Mouse (Mus musculus) adrenal gland, postnatal 14 days (tissue): ENCODE measurements around the gene Myocos. TPM values are rescaled to one million over a fixed set of nuclear protein-coding genes. Genes with fewer than 3 reads are reported as not detected.
"Not testable (repeated sequence)": the region's sequence is repeated elsewhere in the genome, so short reads cannot be mapped to it uniquely, and the experiment has no call there.

Source experiments
- DNase-seq: peaks from one replicate; pipeline ENCODE4 v3.0.0; 2021; ENCODE audit warnings: mixed read lengths
- long read RNA-seq, 2 experiments: library from polyadenylated mRNA; stranded (forward); transcript quantifications; one replicate each; pipeline ENCODE4 v2.0.0; 2021
- total RNA-seq: library from RNA; stranded (reverse); gene quantifications from 2 replicates; pipeline ENCODE4 v1.2.3, GENCODE M21; 2021

The Myocos gene
- not detected in 2 replicates for total RNA-seq
- long read RNA-seq, experiment 1, result 0 reads
- long read RNA-seq, experiment 2, result 0 reads

DNA sequence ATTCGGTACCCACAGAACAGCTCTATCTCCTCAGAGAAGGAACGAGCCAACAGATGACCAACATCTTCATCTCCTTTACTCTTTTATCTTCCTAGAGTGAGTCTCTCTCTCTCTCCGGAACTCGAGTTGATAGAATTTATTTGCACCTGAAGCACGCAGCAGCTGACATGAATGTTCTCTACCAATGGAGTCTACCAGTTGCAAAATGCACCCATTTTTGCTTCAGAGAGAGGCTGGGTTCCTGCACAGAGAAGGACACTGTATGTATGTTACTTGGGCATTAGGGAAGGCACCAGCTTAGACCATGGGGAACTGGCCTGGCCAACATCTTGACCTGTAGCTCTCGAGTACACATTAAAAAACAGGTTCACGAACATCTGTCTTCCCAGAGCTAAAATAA, at the start of gene Myocos:
Gene Myocos (minus strand): TSS at position 101 of the 400 bp plus-strand sequence.
- DNase-seq, result no peak

GRCm38 (mm10) chr1:162700389-162701066, 42.5 kb upstream of the Myocos start:
- no peak for DNase-seq

DNA sequence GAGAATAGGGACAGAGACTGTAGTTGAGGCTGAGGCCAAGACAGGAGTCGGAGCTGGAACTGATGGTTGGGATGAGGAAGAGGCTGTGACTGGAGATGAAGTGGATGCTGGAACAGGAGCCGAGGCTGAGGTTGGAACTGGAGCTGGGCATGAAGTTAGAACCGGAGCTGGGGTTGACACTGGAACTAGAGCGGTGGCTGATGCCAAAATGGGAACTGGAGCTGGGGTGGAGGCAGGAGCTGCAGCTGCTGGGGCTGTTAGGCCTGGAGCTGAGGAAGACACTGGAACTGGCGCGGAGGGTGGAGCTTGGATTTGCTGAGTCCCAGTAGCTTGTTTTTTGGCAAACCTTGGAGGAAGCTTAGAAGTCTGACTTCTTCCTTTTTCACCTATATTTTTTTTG, 39.8 kb upstream of the Myocos start:
- DNase-seq, result no peak

GRCm38 (mm10) chr1:162693721-162694120, 35.7 kb upstream of the Myocos start:
- DNase-seq, result no peak

- peak; percentile 15 for DNase-seq
Observed at GRCm38 (mm10) chr1:162665486-162666174, 7.6 kb upstream of the Myocos start.

DNA sequence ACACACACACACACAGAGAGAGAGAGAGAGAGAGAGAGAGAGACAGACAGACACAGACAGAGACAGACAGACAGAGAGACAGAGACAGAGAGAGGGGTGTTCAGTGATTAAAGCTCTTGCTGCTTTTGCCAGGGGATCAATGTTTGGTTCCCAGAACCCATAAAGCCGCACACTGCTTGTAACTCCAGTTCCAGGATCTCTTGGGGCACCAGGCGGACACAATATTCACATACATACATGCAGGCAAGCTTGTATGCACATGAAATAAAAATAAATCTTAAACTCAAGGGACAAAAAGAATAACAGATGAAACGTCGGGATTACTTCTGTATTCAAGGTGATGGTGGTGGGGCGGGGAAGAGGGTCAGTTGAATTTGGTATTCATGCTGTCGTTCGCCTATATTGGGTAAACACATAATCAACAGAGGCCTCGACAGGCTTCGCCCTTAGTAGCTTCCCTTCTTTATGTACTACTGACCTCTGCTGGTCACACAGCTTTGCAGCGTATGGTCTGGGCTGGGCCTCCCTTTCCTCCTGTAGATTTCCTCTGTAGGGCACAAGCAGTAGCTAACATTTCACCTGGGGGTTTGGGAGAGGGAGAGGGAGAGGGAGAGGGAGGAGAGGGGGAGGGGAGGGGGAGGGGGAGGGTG, 6.9 kb upstream of the Myocos start:
- peak; percentile 85 for DNase-seq

DNA sequence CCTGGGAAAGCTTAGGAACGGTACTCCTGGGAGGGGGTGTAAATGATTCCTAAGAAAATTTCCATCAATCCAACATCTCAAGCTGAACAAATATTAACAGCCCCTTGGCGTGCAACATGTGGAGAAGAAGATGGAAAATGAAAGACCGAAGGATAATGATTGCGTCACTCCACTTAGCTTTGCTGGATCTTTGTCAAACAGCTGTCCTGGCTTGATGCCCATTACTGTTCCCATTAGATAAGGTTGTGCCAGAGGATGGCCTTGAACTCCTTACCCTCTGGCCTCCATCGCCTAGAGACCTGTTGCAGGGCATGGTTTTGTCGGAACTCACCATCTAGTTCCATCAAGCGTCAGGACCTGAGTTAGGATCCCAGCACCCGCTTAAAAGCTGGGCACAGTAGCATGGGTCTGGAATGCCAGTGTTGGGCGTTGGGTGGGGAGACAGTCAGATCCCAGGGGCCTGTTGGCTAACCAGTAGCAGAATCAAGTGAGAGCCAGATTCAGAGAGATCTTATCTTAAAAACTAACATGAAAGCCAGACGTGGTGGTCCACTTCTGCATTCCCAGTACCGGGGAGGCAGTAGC, 2.3 kb upstream of the Myocos start:
- DNase-seq, result peak; percentile 62

DNA sequence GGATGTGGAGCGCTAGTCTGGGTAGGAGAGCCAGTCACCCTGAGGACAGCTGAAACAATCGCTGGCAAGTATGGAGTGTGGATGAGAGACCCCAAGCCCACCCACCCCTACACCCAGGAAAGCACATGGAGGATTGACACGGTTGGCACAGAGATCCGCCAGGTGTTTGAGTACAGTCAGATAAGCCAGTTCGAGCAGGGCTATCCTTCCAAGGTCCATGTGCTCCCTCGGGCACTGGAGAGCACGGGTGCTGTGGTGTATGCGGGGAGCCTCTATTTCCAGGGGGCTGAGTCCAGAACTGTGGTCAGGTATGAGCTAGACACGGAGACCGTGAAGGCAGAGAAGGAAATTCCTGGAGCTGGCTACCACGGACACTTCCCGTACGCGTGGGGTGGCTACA, 9.6 kb downstream of the Myocos start:
- no peak for DNase-seq

DNA sequence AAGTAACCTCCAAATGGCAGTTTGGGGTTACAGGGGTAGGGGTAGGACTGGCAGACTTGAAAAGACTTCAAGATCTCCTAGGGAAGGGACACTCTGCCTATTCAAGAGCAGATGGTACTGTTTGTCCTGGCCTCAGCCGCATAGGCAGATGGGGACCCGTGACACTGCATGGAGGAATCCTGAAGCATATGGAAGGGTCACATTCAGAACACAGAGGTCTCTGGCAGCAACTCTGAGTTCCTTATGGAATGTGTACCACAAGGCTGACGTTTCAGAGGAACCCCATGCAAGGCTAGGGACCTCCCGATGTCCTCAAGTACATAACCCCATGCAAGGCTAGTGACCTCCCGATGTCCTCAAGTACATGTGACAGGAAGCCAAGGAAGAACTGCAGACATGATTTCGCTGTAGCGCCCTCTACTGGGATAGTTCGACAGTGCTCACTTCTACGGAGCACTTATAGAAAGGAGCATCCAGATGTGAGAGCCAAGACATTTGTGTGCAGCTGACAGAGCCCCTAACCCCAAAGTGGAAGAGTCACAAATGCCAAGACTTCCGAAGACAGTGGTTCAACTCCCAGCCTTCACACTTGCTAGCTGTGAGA, 11.8 kb downstream of the Myocos start:
- DNase-seq, result peak; percentile 21

GRCm38 (mm10) chr1:162643752-162644151, 14.3 kb downstream of the Myocos start:
- peak; percentile 81 for DNase-seq

DNA sequence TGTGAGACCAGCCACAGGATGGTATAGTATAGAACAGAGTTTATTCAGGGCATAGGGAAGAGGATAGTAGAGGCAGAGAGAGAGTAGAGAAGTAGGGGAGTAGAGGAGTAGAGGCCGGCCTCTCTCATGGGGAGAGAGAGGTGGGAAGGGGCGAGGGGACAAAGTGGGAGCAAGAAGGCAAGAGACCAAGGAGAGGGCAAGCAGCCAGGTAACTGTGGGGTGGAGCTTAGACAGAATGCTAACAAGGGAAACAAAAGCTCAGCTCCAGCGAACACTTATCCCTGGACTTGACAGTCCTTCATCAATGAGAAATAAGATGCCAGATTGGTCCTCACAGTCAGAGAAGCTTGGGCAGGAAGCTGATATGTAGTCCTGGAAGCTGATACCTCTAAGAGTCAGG, 15.4 kb downstream of the Myocos start:
- DNase-seq, result no peak

DNA sequence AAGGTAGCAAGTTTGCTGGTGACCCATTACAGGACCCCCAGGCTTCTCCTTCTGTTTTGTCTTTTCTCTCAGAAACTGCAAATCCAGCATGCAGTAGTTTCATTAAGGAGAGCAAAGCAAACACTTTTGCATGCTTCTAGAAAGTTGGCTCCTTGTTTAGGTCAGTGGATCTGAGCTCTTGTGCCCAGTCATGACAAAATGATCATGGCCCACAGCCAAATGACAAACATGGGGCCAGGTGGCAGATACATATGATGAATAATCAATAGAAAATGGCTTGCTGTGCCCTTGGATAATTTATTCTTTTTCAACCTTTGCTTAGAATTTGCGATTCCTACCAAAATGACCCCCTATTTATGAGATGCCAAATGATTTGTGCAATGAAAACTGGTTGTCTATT, 18.2 kb downstream of the Myocos start:
- DNase-seq, result no peak

GRCm38 (mm10) chr1:162639051-162639750, 18.8 kb downstream of the Myocos start, which contains the start of gene Myoc:
Gene Myoc, plus strand, starts transcription at chr1:162639155.
- DNase-seq, result no peak

GRCm38 (mm10) chr1:162638535-162638934, 19.5 kb downstream of the Myocos start:
- DNase-seq, result no peak

- DNase-seq, result no peak
Observed at GRCm38 (mm10) chr1:162636516-162636915, 21.5 kb downstream of the Myocos start.

GRCm38 (mm10) chr1:162635291-162635931, 22.6 kb downstream of the Myocos start:
- DNase-seq, result not testable (repeated sequence)

DNA sequence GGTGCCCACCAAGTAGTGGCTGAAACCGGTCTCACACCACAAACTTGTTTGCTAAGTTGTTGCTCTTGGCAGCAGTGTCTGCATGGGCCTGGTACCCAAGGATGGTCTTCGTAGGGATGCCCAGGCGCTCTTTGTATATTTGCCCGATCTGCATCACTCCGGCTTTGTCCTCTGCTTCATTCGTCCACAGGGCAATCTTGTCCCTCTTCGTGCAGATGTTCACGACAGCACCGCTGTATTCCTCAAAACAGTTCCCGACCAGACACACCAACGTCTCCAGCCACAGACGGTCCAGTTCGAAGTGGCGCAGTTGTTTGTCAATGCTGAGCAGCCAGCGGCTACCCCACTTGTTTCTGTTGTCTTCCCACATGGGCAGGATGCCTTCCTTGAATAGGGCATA, 29.7 kb downstream of the Myocos start:
- not testable (repeated sequence) for DNase-seq

DNA sequence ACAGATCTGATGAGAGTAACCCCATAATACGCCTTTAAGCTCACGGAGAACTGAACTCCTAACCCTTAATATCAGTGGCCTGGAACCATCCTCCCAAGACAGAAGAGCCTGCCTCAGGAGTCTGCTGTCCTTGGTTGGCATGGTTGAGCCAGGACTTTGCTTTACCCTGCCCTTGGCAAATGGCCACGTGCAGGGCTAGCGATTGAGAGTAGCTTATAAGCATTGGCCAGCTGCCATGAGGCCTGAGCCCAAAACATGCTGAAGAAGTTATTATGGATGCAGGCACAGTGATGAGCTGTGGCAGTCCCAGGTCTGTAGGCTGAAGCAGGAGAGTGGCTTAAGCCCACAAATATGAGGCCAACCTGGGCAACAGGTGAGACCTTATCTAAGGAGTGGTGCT, 30.2 kb downstream of the Myocos start:
- not testable (repeated sequence) for DNase-seq

DNA sequence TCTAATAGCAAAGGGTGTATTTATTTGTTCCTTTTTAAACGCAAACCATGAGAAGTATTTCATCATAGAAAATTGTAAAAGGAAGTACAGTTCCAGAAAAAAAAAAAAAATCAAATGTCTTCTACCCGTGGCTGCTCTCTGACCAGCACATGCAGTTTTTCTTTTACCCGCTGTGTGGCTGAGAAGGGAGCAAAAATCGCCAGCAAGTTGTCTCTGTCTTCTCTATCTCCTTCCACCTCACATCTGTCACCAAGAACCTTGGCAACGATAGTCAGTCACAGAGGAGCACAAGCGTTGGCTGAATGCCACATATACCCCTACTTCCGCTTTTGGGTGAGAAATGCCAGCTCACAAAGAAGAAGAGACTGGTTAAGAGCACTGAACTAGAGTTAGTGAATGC, 32.8 kb downstream of the Myocos start:
- peak; percentile 38 for DNase-seq

GRCm38 (mm10) chr1:162623895-162624294, 34.1 kb downstream of the Myocos start:
- no peak for DNase-seq

DNA sequence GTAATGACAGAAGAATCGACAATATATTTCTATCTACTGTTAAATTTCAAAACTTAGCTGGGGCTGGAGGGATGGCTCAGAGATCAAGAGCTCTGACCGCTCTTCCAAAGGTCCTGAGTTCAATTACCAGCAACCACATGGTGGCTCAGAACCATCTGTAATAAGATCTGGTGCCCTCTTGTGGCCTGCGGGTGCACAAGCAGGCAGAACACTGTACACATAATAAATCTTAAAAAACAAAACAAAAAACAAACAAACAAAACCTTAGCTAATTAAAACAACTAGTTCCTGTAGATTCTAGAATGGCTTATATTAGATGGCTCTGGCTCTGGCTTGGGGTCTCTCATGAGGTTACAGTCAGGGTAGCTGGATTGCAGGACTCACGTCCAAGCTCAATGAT, 37.5 kb downstream of the Myocos start:
- DNase-seq, result no peak
